Mouse (Mus musculus) layer of hippocampus, adult 2 months (tissue): Measurements from ENCODE around the gene Usp10. TPM values are rescaled to one million over a fixed set of nuclear protein-coding genes. Genes with fewer than 3 reads are reported as not detected.

Experiments
- DNase-seq, 2 experiments: peaks; one replicate each; pipeline ENCODE4 v3.0.0; 2022; ENCODE audit warnings: low spot score in 2 of 2
- H3K27ac ChIP-seq: fragments of 200-600 bp; 2 replicates; pipeline ENCODE4 v1.8.1; 2022
- H3K4me3 ChIP-seq: fragments of 200-600 bp; 2 replicates; pipeline ENCODE4 v1.8.1; 2022; ENCODE audit warnings: mild to moderate bottlenecking
- CTCF ChIP-seq: fragments of 200-600 bp; conservative IDR thresholded peaks from 2 replicates; pipeline ENCODE4 v1.8.1; 2022; ENCODE audit warnings: antibody characterized with exemption, mild to moderate bottlenecking, moderate library complexity
- total RNA-seq, 2 experiments: library from RNA; stranded (reverse); gene quantifications; 2 replicates each; pipeline ENCODE4 v1.2.3; 2021

Usp10 gene
- total RNA-seq, 2 experiments from 2014 or later, result 93.6 to 98.1 TPM

GRCm38 (mm10) chr8:119986174-119986573 is 76.0 kb downstream of the Usp10 start:
- H3K4me3 ChIP-seq, result no peak overlapping the region
- TF ChIP-seq CTCF, result no peak
- DNase-seq, result no peak
- H3K27ac ChIP-seq, result no peak overlapping the region

- Histone ChIP-seq H3K4me3 (no peak overlapping the region), H3K27ac (no peak overlapping the region)
- no peak for DNase-seq
- no peak for TF ChIP-seq CTCF
These were observed 77.9 kb downstream of the Usp10 start for GRCm38 (mm10) chr8:119988087-119988486.

- peak; percentile 42 to 50 for DNase-seq
- H3K4me3 ChIP-seq, result peak within 1 kb of the TSS; percentile 48
- peak; percentile 42 for TF ChIP-seq CTCF
- no peak within 1 kb of the TSS for H3K27ac ChIP-seq
These were observed 82.1 kb downstream of the Usp10 start, which contains the start of gene Crispld2 for GRCm38 (mm10) chr8:119992249-119992648. Gene Crispld2 (plus strand): TSS chr8:119992438.

- no peak for TF ChIP-seq CTCF
- no peak overlapping the region for H3K4me3 ChIP-seq
These were observed 84.0 kb downstream of the Usp10 start for GRCm38 (mm10) chr8:119994114-119994513.

GRCm38 (mm10) chr8:119994556-119994955 is 84.4 kb downstream of the Usp10 start:
- TF ChIP-seq CTCF, result no peak
- no peak for DNase-seq

More at GRCm38 (mm10) chr8:119994114-119994513, 84.0 kb downstream of the Usp10 start:
- DNase-seq, result no peak
- no peak overlapping the region for H3K27ac ChIP-seq

DNA sequence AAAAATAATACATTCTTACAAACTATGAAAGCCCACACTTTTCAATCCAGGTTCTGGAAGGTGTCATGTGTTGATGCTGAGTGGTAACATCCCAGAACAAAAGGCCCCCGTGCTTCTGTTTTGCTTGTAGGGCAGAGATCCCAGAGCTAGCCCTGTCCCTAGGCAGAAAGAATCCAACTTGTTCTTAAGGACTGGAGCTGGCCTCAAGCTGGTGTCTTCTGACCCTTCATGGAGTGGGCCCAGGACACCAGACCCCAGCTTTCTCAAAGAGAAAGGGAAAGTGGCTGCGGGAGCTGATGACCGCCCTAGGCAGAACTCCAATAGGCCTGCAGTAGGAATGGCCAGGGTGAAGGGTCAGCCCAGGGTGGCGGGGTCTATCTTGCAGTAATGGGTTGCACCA is 87.1 kb downstream of the Usp10 start:
- DNase-seq, result no peak
- Histone ChIP-seq H3K27ac (no peak overlapping the region), H3K4me3 (no peak overlapping the region)
- no peak for TF ChIP-seq CTCF

More at GRCm38 (mm10) chr8:119994556-119994955, 84.4 kb downstream of the Usp10 start:
- no peak overlapping the region for H3K27ac ChIP-seq
- no peak overlapping the region for H3K4me3 ChIP-seq

DNA sequence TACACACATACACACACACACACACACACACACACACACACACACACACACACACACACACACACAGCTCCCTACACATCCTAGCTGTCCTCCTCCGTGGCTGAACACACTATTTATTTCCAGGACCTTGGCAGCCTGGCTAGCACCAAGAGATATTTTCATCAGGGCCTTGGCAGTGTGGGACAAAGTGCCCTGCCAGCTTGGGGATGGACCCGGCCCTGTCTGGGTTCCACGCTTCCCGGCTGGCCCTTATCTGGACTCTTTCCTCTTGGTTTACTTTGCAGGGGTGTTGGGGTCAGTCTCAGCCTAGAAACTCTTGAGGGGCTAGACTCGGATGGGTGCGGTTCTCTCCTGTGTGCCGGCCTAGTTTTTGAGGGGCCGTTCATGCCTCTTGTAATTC is 90.3 kb downstream of the Usp10 start:
- Histone ChIP-seq H3K4me3 (no peak overlapping the region), H3K27ac (no peak overlapping the region)
- DNase-seq, result no peak
- TF ChIP-seq CTCF, result no peak

DNA sequence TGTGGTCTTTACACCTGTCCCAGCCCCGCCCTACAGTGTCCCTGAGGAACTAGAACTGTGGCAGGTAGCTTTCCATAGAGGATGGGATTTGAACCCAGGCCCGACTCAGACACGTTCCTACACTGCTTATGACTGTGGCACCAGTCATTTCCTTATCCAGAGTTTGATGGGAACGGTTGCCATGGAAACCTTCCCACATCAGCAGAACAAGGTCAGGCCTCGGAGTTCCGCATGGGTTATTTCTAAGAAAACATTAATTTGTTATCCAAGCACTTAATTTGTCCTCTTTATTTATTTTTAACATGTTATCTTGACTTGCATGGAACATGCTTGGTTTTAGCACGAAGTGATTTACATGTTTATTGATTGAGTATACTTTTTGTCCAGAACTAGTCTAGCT is 91.6 kb downstream of the Usp10 start:
- Histone ChIP-seq H3K4me3 (no peak overlapping the region), H3K27ac (no peak overlapping the region)
- no peak for DNase-seq
- TF ChIP-seq CTCF, result no peak

DNA sequence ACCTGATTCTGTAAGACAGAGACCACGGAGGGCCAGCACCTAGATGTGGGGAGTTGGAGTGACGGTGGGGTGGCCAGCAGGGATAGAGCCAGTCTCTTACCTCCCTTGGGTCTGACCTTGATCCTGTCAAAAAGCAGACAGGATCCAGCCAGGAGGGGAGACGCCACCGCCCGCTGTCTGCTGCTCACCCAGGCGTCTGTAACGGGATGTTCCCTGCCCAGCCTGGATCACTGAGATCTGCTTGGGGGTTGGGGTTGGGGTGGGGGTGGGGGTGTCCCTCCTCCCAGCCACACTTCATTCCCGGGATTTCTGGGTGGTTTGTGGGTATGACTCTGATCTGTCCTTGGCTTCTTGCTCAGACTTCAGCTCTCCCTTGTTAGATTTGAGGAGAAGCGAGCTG is 92.2 kb downstream of the Usp10 start:
- no peak overlapping the region for H3K27ac ChIP-seq
- H3K4me3 ChIP-seq, result no peak overlapping the region
- DNase-seq, result no peak
- no peak for TF ChIP-seq CTCF

DNA sequence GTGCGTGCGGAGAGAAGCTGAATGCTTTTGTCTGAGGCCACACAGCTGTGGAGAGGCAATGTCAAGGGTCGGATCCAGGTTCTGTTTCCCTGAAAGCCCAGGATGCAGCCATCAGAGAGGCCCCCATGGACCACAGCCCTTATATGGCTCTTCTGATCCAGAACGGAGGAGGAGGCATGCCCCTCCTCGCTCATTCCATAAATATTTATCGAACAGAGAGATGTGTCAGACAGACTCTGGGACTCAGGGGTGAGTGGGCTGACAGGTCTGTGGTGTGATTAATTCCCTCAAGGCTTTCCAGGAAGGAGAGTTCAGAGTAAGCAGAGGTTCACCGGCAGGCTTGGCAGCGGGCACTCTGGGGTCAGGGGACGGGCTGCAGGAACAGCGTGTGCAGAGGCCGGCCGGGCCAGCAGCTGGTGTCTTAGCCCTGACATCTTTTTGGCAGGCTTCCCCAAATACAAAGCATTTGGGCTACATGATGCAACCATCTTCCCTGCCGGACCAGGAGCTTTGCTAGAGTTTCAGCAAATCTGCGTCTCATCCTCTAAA is 94.1 kb downstream of the Usp10 start:
- no peak for TF ChIP-seq CTCF
- DNase-seq, result no peak
- H3K4me3 ChIP-seq, result no peak overlapping the region
- no peak overlapping the region for H3K27ac ChIP-seq

GRCm38 (mm10) chr8:120004705-120005381 is 94.7 kb downstream of the Usp10 start:
- Histone ChIP-seq H3K4me3 (no peak overlapping the region), H3K27ac (no peak overlapping the region)
- TF ChIP-seq CTCF, result no peak
- no peak for DNase-seq

DNA sequence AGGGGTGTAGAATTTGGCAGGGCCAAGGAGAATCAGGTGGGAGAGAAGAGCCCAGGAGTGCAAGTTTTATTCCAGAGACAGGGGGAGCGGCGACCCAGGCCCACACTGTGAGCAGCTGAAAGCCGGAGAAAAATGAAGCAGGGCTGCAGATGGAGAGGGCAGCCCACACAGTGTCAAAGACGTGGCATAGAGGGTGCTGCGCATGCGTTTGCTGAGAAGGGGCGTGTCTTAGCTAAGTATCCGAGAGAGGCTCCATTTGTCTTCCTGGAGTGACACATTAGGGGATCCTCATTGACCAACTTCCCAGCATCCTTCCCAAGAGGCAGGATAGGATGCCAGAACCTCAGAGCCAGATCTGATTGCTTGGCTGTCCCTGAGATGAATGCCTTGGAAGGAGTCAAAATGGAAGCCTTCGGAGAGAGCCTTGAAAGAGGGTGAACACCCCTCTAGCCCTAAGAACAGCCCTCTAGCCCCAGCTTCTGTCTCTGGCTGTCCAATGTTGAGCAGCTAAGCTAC is 96.5 kb downstream of the Usp10 start:
- TF ChIP-seq CTCF, result no peak
- DNase-seq, result no peak
- no peak overlapping the region for H3K27ac ChIP-seq
- H3K4me3 ChIP-seq, result no peak overlapping the region

Other genes starting within 250 kb of the Usp10 start
- 1 to 10 TPM; 6.3 to 6.7 TPM for gene Wfdc1, start 244.0 kb upstream of the Usp10 start, total RNA-seq
- gene Atp2c2, start 210.4 kb upstream of the Usp10 start, total RNA-seq, result 1 to 10 TPM; 1.7 to 1.9 TPM
- gene Tldc1, start 131.9 kb upstream of the Usp10 start, total RNA-seq, result 10 to 100 TPM; 15.2 to 15.5 TPM
- gene Cotl1, start 69.8 kb upstream of the Usp10 start, total RNA-seq, result 100 to 1,000 TPM; 138 to 139 TPM
- gene Klhl36, start 48.1 kb upstream of the Usp10 start, total RNA-seq, result 1 to 10 TPM; 7.7 to 8.4 TPM
- 1 to 10 TPM; 2.2 to 7.6 TPM for gene Gm20388, start 481 bp downstream of the Usp10 start, total RNA-seq
- gene Crispld2, start 82.1 kb downstream of the Usp10 start, total RNA-seq, result 1 to 10 TPM; 2.0 to 2.5 TPM
- 10 to 100 TPM; 33.9 to 35.9 TPM for gene Zdhhc7, start 191.1 kb downstream of the Usp10 start, total RNA-seq
- gene 6430548M08Rik, start 203.8 kb downstream of the Usp10 start, total RNA-seq, result 100 to 1,000 TPM; 170 to 183 TPM